33 mouse cellular contexts compared by ENCODE assay signal in the genomic region with DNA sequence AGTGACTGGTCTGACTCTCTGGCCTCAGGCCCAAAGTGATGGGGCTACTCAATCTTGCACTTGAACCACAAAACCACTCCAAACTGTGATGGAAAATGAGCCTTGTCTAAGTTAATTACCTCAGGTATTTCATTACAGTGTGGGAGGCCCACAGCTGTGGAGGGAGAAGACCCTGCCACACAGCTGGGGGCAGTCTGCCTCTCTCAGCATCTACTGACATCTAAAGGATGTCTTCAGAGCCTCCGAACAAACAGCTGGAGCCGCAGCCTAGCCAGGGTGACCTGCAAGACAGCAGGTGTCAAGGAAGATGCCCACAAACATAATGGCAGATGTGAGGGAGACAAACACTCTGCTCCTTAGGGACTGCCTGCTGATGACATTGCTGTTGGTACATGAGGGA. TPM values are rescaled to one million over a fixed set of nuclear protein-coding genes. Genes with fewer than 3 reads are reported as not detected.
"Had no signal": no experiment of that assay in that cellular context is flagged by ENCODE, and none has a peak within 500 bp of the region (broad histone marks: within the 10 kb centered on the region; RNA-seq: fewer than 3 reads in every experiment).

No protein-coding gene starts in this region.

- H3K27me3 ChIP-seq: limb, embryonic 12.5 days; limb, embryonic 13.5 days; limb, embryonic 15.5 days; lung, embryonic 15.5 days; midbrain, embryonic 12.5 days; midbrain, embryonic 13.5 days; midbrain, embryonic 15.5 days; neural tube, embryonic 12.5 days; neural tube, embryonic 13.5 days had no signal

- H3K9ac ChIP-seq: limb, embryonic 12.5 days; limb, embryonic 13.5 days; limb, embryonic 15.5 days; liver, embryonic 12.5 days; liver, embryonic 13.5 days; liver, embryonic 14.5 days; liver, embryonic 15.5 days; liver, postnatal 0 days; lung, embryonic 14.5 days; lung, embryonic 15.5 days; midbrain, embryonic 12.5 days; midbrain, embryonic 13.5 days; midbrain, embryonic 15.5 days; neural tube, embryonic 12.5 days; neural tube, embryonic 13.5 days had no signal

- H3K4me3 ChIP-seq: limb, embryonic 10.5 days; limb, embryonic 12.5 days; limb, embryonic 13.5 days; limb, embryonic 15.5 days; liver, embryonic 12.5 days; liver, embryonic 13.5 days; liver, embryonic 15.5 days; lung, embryonic 15.5 days; megakaryocyte, embryonic 14.5 days; midbrain, embryonic 10.5 days; midbrain, embryonic 12.5 days; midbrain, embryonic 13.5 days; midbrain, embryonic 15.5 days; myocyte; neural tube, embryonic 12.5 days; neural tube, embryonic 13.5 days had no signal

- H3K4me1 ChIP-seq: limb, embryonic 10.5 days; limb, embryonic 12.5 days; limb, embryonic 13.5 days; limb, embryonic 15.5 days; liver, embryonic 13.5 days; liver, embryonic 15.5 days; lung, embryonic 15.5 days; midbrain, embryonic 10.5 days; midbrain, embryonic 12.5 days; midbrain, embryonic 13.5 days; midbrain, embryonic 15.5 days; neural tube, embryonic 12.5 days; neural tube, embryonic 13.5 days had no signal

- ATAC-seq: liver, embryonic 12.5 days; liver, postnatal 0 days; lung, postnatal 0 days; midbrain, embryonic 13.5 days; midbrain, embryonic 15.5 days; midbrain, embryonic 16.5 days had no signal

- DNase-seq: left cerebral cortex, postnatal 4 days; liver; liver, embryonic 13.5 days; liver, postnatal 0 days; lung, adult 18-20 months; lung, adult 2 months; lung, embryonic 14.5 days; lung, postnatal 10 days; lung, postnatal 14 days; lung, postnatal 36 days; lung, postnatal 4 days; midbrain, embryonic 14.5 days had no signal

- H3K9me3 ChIP-seq: limb, embryonic 12.5 days; limb, embryonic 13.5 days; limb, embryonic 15.5 days; liver, embryonic 12.5 days; liver, embryonic 13.5 days; liver, embryonic 15.5 days; lung, embryonic 15.5 days; midbrain, embryonic 12.5 days; midbrain, embryonic 15.5 days; neural tube, embryonic 12.5 days had no signal

- H3K4me2 ChIP-seq: limb, embryonic 12.5 days; limb, embryonic 13.5 days; limb, embryonic 15.5 days; liver, embryonic 11.5 days; liver, embryonic 12.5 days; liver, embryonic 13.5 days; liver, embryonic 15.5 days; lung, embryonic 14.5 days; lung, embryonic 15.5 days; midbrain, embryonic 11.5 days; midbrain, embryonic 12.5 days; midbrain, embryonic 13.5 days; midbrain, embryonic 15.5 days; neural tube, embryonic 12.5 days; neural tube, embryonic 13.5 days had no signal

- H3K27ac ChIP-seq: limb, embryonic 10.5 days; limb, embryonic 12.5 days; limb, embryonic 13.5 days; limb, embryonic 15.5 days; liver, embryonic 12.5 days; liver, embryonic 13.5 days; liver, embryonic 14.5 days; liver, embryonic 15.5 days; lung, embryonic 15.5 days; macrophage; midbrain, embryonic 10.5 days; midbrain, embryonic 12.5 days; midbrain, embryonic 13.5 days; midbrain, embryonic 15.5 days; neural tube, embryonic 12.5 days; neural tube, embryonic 13.5 days had no signal

- H3K36me3 ChIP-seq: limb, embryonic 10.5 days; limb, embryonic 12.5 days; limb, embryonic 13.5 days; limb, embryonic 15.5 days; liver, embryonic 12.5 days; liver, embryonic 13.5 days; liver, embryonic 15.5 days; lung, embryonic 15.5 days; midbrain, embryonic 10.5 days; midbrain, embryonic 12.5 days; midbrain, embryonic 13.5 days; midbrain, embryonic 15.5 days; neural tube, embryonic 12.5 days; neural tube, embryonic 13.5 days had no signal

RNA-seq across cellular contexts. Expression of a gene that starts 31.2 kb away (rescaled TPM):
- polyA plus RNA-seq: macrophage had no signal
